ENCODE assay signal across 22 mouse cellular contexts in the genomic region with DNA sequence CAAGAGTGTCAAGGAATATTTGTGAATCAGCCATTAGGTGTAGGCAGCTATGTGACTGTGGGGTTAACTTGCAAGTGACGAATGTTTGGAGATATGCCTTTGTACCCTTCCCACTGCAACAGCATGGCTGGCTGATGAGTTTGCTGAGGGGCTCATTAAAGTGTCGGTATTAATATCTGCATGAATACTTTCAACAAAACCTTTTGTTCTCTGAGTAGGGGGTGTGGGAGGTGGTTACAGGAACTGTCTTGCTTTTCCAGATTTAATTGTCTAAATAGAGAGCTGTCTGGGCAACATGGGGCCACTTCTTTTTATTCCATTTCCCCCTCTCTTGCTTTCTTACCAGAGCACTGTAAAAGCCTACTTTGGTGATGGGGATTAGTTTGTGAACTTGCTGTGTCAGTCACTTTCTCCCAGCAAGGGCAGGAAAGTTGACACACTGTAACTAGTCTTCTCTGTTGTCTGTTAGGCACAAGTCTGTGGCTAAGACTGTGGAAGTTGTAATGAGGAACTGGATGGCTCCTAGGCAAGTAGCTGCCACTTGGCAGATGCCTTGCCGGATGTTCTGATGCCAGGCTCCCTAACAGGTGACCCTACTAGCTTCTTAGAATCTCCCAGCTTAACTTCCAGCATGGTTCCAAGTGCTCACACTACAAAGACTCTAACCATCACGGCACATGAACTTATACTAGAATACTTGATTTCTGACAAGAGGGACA.
DNase-seq lines count a peak whose midpoint lies in the region; ATAC-seq lines count a peak whose summit lies in the region.
"Had no signal": no experiment of that assay in that cellular context is flagged by ENCODE, and none has a peak within 500 bp of the region (broad histone marks: within the 10 kb centered on the region; RNA-seq: fewer than 3 reads in every experiment).

No protein-coding gene starts in this region.

- no peaks in the 10 kb centered on the region for H3K36me3 ChIP-seq in kidney, embryonic 15.5 days
- H3K36me3 ChIP-seq: embryonic facial prominence, embryonic 10.5 days; heart, embryonic 13.5 days; hindbrain, embryonic 12.5 days; limb, embryonic 10.5 days; liver, embryonic 15.5 days had no signal

- no peaks in the 10 kb centered on the region for H3K9me3 ChIP-seq in kidney, embryonic 15.5 days (replicated peaks)
- H3K9me3 ChIP-seq: embryonic facial prominence, embryonic 10.5 days; heart, embryonic 13.5 days; hindbrain, embryonic 12.5 days; limb, embryonic 10.5 days; liver, embryonic 15.5 days had no signal

- 68% methylated on average over 4 of the region's 4 CpGs for WGBS in kidney, embryonic 15.5 days

- peaks cover 5% of the 10 kb centered on the region; the same call in 1 of the 2 replicates for H3K4me1 ChIP-seq in kidney, embryonic 15.5 days
- H3K4me1 ChIP-seq: embryonic facial prominence, embryonic 10.5 days; heart, embryonic 13.5 days; hindbrain, embryonic 12.5 days; liver, embryonic 15.5 days had no signal

- peak; percentile 86 for ATAC-seq in common myeloid progenitor, adult 5-6 weeks (replicated peaks; ENCODE audit: low read depth, poor library complexity, severe bottlenecking)
- peak; percentile 76 for ATAC-seq in megakaryocyte, adult 5-6 weeks (ENCODE audit: poor library complexity, severe bottlenecking)
- ATAC-seq in inflammation-experienced regulatory T-cells, adult 6 months = no peak
- no peak for ATAC-seq in kidney, embryonic 15.5 days (replicated peaks; ENCODE audit: low FRiP score)

- no peak overlapping the region for H3K9ac ChIP-seq in kidney, embryonic 15.5 days
- H3K9ac ChIP-seq: heart, embryonic 13.5 days; hindbrain, embryonic 12.5 days; liver, embryonic 15.5 days had no signal

- H3K27me3 ChIP-seq in kidney, embryonic 15.5 days = no peaks in the 10 kb centered on the region
- H3K27me3 ChIP-seq: heart, embryonic 13.5 days; hindbrain, embryonic 12.5 days; liver, embryonic 15.5 days had no signal

- peak; percentile 62 for DNase-seq in heart, adult 11 months
- no peak for DNase-seq in heart, adult 18-20 months
- no peak for DNase-seq in spleen, postnatal 36 days (ENCODE audit: low spot score in 2 of 2)
- DNase-seq: adrenal gland, postnatal 14 days; cerebellum, adult 9-11 months; heart, postnatal 14 days; kidney, adult 18-20 months; liver; right cerebral cortex, postnatal 14 days; thymus, postnatal 25 days had no signal

- H3K4me2 ChIP-seq in kidney, embryonic 15.5 days = no peak overlapping the region
- H3K4me2 ChIP-seq: heart, embryonic 13.5 days; hindbrain, embryonic 12.5 days; liver, embryonic 15.5 days; midbrain, embryonic 11.5 days had no signal

- H3K4me3 ChIP-seq in kidney, embryonic 15.5 days (replicated peaks) = no peak overlapping the region
- H3K4me3 ChIP-seq: embryonic facial prominence, embryonic 10.5 days; heart, embryonic 13.5 days; hindbrain, embryonic 12.5 days; limb, embryonic 10.5 days; liver, embryonic 15.5 days had no signal

- no peak overlapping the region for H3K27ac ChIP-seq in kidney, embryonic 15.5 days
- H3K27ac ChIP-seq: embryonic facial prominence, embryonic 10.5 days; heart, embryonic 13.5 days; hindbrain, embryonic 12.5 days; kidney, postnatal 0 days; limb, embryonic 10.5 days; liver, embryonic 15.5 days; macrophage had no signal

Comparison
In these comparisons a context has a peak if more than half of its experiments do, and no peak if none do; other contexts are left out.
1. ATAC-seq: peak in common myeloid progenitor, adult 5-6 weeks (single experiment) and megakaryocyte, adult 5-6 weeks (single experiment); none in inflammation-experienced regulatory T-cells, adult 6 months (single experiment) and kidney, embryonic 15.5 days (single experiment).